Mouse (Mus musculus) bone marrow, adult 2 months (tissue): ENCODE data around the gene Bloc1s5.

Experiments used
- CTCF ChIP-seq: fragments of 200-500 bp; IDR thresholded peaks from 2 replicates; pipeline ENCODE4 v1.5.1; 2011; ENCODE audit warnings: low read length, control low read depth; ENCODE audit not compliant: control insufficient read depth, insufficient read depth
- POLR2A ChIP-seq: fragments of 200-500 bp; IDR thresholded peaks from 2 replicates; pipeline ENCODE4 v1.6.1; 2011; ENCODE audit warnings: low read depth, mild to moderate bottlenecking, control low read depth, low read length, borderline replicate concordance; ENCODE audit not compliant: control insufficient read depth

DNA sequence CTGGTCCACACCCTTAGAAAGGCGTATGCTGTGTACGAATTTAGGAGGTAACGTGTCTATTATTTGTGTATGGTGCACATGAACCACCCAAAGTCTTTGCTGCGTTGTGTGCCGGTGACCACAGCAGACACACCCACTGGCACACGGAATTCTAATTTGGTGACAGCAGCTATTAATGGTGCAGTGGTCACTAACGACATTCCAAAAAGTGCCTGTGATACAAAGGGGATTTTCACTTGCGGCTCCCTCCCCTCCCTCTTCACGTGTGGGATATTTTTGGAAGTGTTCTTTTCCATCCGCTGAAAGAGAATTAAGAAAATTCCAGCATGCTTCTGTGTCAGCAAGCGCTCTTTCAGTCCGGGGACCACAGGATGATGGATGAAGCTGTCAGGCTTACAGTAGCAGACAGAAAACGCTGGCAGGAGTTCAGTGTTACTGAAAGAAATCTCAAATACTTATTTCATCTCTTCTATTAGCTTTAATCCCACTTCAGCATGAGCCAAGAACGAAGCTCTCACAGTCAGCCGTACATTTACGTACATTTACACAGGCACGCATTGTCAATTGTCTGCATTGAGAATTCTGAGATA lies 32.6 kb downstream of the Bloc1s5 start:
- TF ChIP-seq POLR2A = no peak
- no peak for TF ChIP-seq CTCF
